Mouse (Mus musculus) midbrain, postnatal 0 days (tissue): ENCODE data around the gene Csrnp3. TPM values are rescaled to one million over a fixed set of nuclear protein-coding genes. Genes with fewer than 3 reads are reported as not detected.

ENCODE experiments used
- ATAC-seq: fragments of 200-750 bp; cut with Nextera tagmentation; 2 replicates; pipeline ENCODE4 v1.8.0; 2017; ENCODE audit warnings: moderate number of reproducible peaks, mild to moderate bottlenecking, moderate TSS enrichment, moderate library complexity; ENCODE audit not compliant: low FRiP score
- DNase-seq: peaks from one replicate; pipeline ENCODE4 v3.0.0-alpha.2; 2015; ENCODE audit warnings: low spot score
- H3K27ac ChIP-seq: fragments of 300-500 bp; sonication (generic); 2 replicates; pipeline ENCODE4 v1.5.1; 2014; ENCODE audit warnings: low read depth, mild to moderate bottlenecking, low read length, mixed read lengths
- H3K27me3 ChIP-seq: fragments of 300-500 bp; sonication (generic); 2 replicates; pipeline ENCODE4 v1.6.1; 2014; ENCODE audit warnings: low read length, control low read depth, mixed read lengths; ENCODE audit not compliant: insufficient read depth
- H3K36me3 ChIP-seq: fragments of 300-500 bp; sonication (generic); 2 replicates; pipeline ENCODE4 v1.6.1; 2014; ENCODE audit warnings: low read length, control low read depth, mixed read lengths; ENCODE audit not compliant: insufficient read depth
- H3K4me1 ChIP-seq: fragments of 300-500 bp; sonication (generic); 2 replicates; pipeline ENCODE4 v1.6.1; 2014; ENCODE audit warnings: mild to moderate bottlenecking, control low read depth, antibody characterized with exemption, low read length, mixed read lengths; ENCODE audit not compliant: insufficient read depth
- H3K4me2 ChIP-seq: fragments of 300-500 bp; sonication (generic); 2 replicates; pipeline ENCODE4 v1.6.1; 2014; ENCODE audit warnings: low read depth, mild to moderate bottlenecking, low read length, mixed read lengths; ENCODE audit not compliant: poor library complexity, severe bottlenecking
- H3K4me3 ChIP-seq: fragments of 300-500 bp; sonication (generic); 2 replicates; pipeline ENCODE4 v1.5.1; 2014; ENCODE audit warnings: low read depth, mild to moderate bottlenecking, low read length, moderate library complexity
- H3K9ac ChIP-seq: fragments of 300-500 bp; sonication (generic); replicated peaks from 2 replicates; pipeline ENCODE4 v1.6.1; 2014; ENCODE audit warnings: mild to moderate bottlenecking, low read length, moderate library complexity, mixed read lengths; ENCODE audit not compliant: poor library complexity, severe bottlenecking
- H3K9me3 ChIP-seq: fragments of 300-500 bp; sonication (generic); 2 replicates; pipeline ENCODE4 v1.6.1; 2016; ENCODE audit warnings: low read length, control low read depth
- CTCF ChIP-seq: IDR thresholded peaks from 2 replicates; pipeline ENCODE4 v1.5.1; 2016; ENCODE audit warnings: antibody characterized with exemption, mild to moderate bottlenecking
- WGBS: fragments of 180-500 bp; shearing (Covaris S2); extraction: QIAGEN DNeasy Blood & Tissue Kit; methylation state at CpG from one replicate; pipeline ENCODE4 v1.1.7; 2014; 5-methylcytosine and 5-hydroxymethylcytosine counted together
- polyA plus RNA-seq: library from polyadenylated mRNA; unstranded; fragments of >200 nt; fragmentation: Nextera tagmentation; extraction: Ambion mirVana; gene quantifications from 2 replicates; pipeline ENCODE4 v1.2.1, GENCODE M21; 2015
- total RNA-seq: library from RNA; depleted of rRNA; stranded (reverse); fragments of >200 nt; gene quantifications from 2 replicates; pipeline ENCODE4 v1.2.3, GENCODE M21; 2014

The Csrnp3 gene
- total and polyA plus RNA-seq, 2 experiments from 2014 or later = 46.5 to 97.1 TPM

DNA sequence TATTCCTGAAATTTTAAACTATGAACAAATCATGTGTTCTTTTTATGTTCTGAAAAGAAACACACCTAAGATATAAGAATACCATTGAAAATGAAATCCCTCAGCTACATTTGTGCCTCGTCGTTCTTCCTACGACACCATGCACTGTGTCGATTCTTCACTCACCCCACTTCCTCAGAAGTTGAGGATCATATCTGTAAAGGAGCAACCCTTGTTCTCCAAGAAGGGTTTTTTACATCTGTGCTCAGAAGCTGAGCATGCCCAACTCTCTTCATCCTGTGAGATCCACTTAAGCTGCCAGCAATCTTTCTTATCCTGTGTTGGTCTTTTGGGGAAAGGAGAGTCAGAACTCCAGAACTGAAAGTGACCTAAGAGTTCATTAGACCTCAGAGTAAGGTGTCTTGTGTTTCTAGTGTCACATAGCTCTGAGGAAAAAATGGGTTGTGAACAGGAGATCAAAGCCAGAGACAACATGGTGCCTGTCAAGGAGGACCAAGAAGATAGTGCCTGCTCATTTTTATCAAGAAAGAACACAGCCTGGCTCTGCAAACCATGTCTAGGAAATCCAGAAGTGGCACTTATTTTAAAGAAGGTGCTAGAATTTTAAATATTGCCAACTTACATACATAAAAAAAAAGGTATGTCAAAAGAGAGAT lies 25.3 kb upstream of the Csrnp3 start:
- DNase-seq = no peak
- Histone ChIP-seq H3K9me3 (no peaks in the 10 kb centered on the region), H3K9ac (no peak overlapping the region), H3K36me3 (no peaks in the 10 kb centered on the region), H3K4me1 (no peaks in the 10 kb centered on the region; the same call in 1 of the 2 replicates), H3K27ac (no peak overlapping the region), H3K4me2 (no peak overlapping the region), H3K27me3 (no peaks in the 10 kb centered on the region), H3K4me3 (no peak overlapping the region)
- WGBS = 86% methylated on average over 4 of the region's 4 CpGs
- no peak for ATAC-seq
- TF ChIP-seq CTCF = no peak

DNA sequence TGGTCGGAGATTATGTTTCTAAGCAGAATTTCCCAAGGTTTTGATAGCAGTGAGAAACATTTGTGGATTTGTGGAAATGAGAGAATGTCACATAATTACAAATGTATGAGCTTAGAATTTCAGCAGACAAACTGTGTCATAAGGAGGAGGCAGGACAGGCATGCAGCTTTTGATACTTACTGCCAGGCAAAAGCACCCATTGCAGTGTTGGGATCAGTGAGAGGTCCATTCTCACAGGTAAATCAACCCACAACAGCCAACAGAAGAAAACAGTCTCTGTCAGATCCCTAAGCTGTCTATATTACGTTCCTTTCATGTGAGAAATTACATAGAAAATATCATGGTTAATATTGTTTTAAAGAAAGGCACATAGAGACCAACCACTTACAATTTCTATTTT lies 19.3 kb upstream of the Csrnp3 start:
- Histone ChIP-seq H3K4me2 (no peak overlapping the region), H3K27me3 (no peaks in the 10 kb centered on the region), H3K4me1 (no peaks in the 10 kb centered on the region), H3K4me3 (no peak overlapping the region), H3K9ac (no peak overlapping the region), H3K27ac (no peak overlapping the region), H3K36me3 (no peaks in the 10 kb centered on the region), H3K9me3 (no peaks in the 10 kb centered on the region)
- no peak for TF ChIP-seq CTCF
- no peak for DNase-seq
- ATAC-seq = no peak
- WGBS = 96% methylated on average over 2 of the region's 2 CpGs

DNA sequence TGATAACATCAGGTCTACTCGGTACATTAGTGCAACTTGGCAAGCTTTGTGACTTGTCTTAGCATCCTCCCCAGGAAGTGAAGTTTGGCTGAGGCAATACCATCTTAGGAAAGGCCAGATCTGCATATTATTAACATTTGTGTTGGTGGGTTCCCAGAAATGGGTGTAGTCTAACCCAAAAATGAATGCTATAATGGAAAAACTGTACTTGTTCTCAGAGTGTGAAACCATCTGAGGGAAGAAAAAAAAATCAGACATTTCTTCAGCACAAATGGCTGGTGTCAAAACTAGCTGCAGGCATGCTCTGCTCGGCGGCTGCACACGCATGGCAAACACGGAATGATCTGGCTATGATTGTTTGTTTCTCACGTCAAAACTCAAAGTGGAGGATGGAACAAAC lies 18.8 kb upstream of the Csrnp3 start:
- DNase-seq (no peak), ATAC-seq (no peak)
- no peak overlapping the region for H3K9ac ChIP-seq
- no peaks in the 10 kb centered on the region for H3K27me3 ChIP-seq
- no peak for TF ChIP-seq CTCF
- no peak overlapping the region for H3K4me3 ChIP-seq
- no peaks in the 10 kb centered on the region for H3K4me1 ChIP-seq
- no peak overlapping the region for H3K4me2 ChIP-seq
- H3K36me3 ChIP-seq = no peaks in the 10 kb centered on the region
- H3K9me3 ChIP-seq = no peaks in the 10 kb centered on the region
- H3K27ac ChIP-seq = no peak overlapping the region
- WGBS = 75% methylated on average over 6 of the region's 6 CpGs

- Histone ChIP-seq H3K4me1 (no peaks in the 10 kb centered on the region), H3K36me3 (no peaks in the 10 kb centered on the region), H3K4me3 (no peak overlapping the region), H3K9ac (no peak overlapping the region), H3K27ac (no peak overlapping the region), H3K4me2 (no peak overlapping the region), H3K27me3 (no peaks in the 10 kb centered on the region), H3K9me3 (no peaks in the 10 kb centered on the region)
- ATAC-seq = no peak
- no peak for DNase-seq
- 97% methylated on average over 1 of the region's 1 CpGs for WGBS
- no peak for TF ChIP-seq CTCF
These were observed 16.9 kb upstream of the Csrnp3 start for GRCm38 (mm10) chr2:65828699-65829098.

DNA sequence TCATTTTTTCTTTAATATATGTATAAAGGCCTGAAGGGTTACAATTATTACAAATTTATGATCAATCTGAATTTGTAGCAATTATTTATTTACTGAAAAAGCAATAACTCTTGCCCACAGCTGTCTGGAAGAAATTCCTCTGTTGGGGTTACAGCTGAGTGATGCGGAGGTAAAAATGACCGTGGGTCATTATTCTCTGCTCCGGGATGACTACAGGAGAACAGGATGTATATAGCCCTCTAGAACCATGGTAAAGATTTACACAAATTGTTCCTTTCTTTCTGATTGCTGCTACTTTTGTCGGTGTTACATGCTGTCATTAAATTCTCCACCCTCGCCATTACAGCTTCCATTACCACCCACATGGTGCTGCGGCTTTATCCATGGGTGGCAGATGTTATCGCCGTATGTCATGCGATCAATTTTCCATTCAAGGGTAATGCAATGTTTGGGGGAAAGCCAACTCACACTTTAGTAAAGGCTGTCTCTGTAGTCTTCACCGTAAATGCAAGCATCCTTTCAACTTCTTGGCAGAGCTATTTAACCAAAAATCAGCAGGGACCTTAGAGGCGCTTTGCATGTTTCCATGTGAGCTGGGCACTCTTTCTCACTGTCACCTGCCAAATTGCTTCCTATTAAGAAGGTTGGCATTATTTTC lies 12.7 kb upstream of the Csrnp3 start:
- no peak for TF ChIP-seq CTCF
- no peaks in the 10 kb centered on the region for H3K9me3 ChIP-seq
- WGBS = 64% methylated on average over 11 of the region's 11 CpGs
- no peak overlapping the region for H3K27ac ChIP-seq
- H3K4me1 ChIP-seq = no peaks in the 10 kb centered on the region
- no peaks in the 10 kb centered on the region for H3K36me3 ChIP-seq
- H3K4me3 ChIP-seq = no peak overlapping the region
- H3K27me3 ChIP-seq = no peaks in the 10 kb centered on the region
- H3K4me2 ChIP-seq = no peak overlapping the region
- ATAC-seq (no peak), DNase-seq (peak; percentile 71)
- no peak overlapping the region for H3K9ac ChIP-seq

DNA sequence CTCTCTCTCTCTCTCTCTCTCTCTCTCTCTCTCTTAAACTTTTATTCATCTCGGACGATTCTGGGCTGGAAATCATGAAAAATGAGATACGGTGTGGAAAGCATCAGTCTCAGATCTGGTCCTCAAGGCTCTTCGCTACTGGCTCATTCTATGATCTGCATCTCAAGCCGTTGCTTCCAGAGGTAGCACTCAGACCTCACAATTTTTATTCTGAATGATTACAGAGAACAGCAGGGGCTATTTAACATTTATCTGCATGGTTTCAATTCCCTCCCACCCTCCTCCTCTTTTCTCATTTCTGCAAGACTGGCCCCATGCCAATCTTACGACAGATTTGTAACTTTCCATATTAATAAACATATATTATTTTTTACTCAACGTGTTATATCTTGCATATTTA lies 12.1 kb upstream of the Csrnp3 start:
- no peaks in the 10 kb centered on the region for H3K27me3 ChIP-seq
- no peaks in the 10 kb centered on the region for H3K36me3 ChIP-seq
- no peak overlapping the region for H3K4me2 ChIP-seq
- DNase-seq (no peak), ATAC-seq (no peak)
- H3K9me3 ChIP-seq = no peaks in the 10 kb centered on the region
- 67% methylated on average over 7 of the region's 7 CpGs for WGBS
- H3K9ac ChIP-seq = no peak overlapping the region
- no peak overlapping the region for H3K27ac ChIP-seq
- no peaks in the 10 kb centered on the region for H3K4me1 ChIP-seq
- no peak overlapping the region for H3K4me3 ChIP-seq
- no peak for TF ChIP-seq CTCF
